Mouse (Mus musculus): Measurements from ENCODE around the gene Agbl4.

Agbl4 gene

DNA sequence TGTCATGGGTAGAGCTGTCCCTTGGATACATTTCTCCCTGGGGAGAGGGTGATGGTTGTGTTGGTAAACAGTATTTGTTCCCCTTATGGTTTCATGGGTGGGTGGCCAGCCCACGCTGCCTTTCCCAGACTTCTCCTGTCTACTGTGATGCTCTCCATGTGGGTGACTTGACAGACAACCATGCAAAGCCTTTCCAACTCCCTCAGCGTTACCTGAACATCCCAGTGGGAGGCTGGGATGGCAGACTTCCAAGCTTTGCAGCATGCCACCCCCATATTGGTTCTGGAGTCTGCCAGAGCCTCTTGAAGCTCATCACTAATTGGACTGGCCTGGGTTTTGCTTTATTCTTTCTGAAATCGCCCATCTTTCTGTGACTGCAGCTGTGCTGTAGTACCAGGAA is 1101.3 kb downstream of the Agbl4 start:
- no peak for DNase-seq (ENCODE audit: low spot score)

GRCm38 (mm10) chr4:111501441-111501840 is 1104.0 kb downstream of the Agbl4 start:
- DNase-seq (ENCODE audit: low spot score), result no peak

GRCm38 (mm10) chr4:111502965-111503727 is 1105.7 kb downstream of the Agbl4 start:
- no peak for DNase-seq (ENCODE audit: low spot score)

- no peak for DNase-seq (ENCODE audit: low spot score)
These were observed 1107.5 kb downstream of the Agbl4 start for GRCm38 (mm10) chr4:111504952-111505351.

GRCm38 (mm10) chr4:111510129-111510528 is 1112.7 kb downstream of the Agbl4 start:
- no peak for DNase-seq (ENCODE audit: low spot score)

DNA sequence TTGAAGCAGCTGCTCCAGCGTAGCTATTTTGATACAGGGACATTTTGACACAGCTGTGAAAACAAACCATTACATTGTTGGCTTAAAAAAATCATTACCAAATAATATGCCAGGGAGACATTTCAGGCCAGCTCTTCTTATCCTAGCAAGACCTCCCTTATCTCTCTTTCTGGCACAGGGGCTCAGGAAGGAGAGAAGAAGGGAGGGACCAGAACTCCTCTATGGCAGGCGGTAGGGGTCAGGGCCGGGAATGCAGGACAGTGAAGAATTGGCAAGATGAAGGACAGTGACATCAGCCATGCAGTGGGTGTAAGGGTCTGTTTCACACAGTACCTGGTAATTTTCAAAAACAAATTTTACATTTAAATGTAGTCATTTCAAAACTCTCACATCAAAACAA is 1116.5 kb downstream of the Agbl4 start:
- DNase-seq (ENCODE audit: low spot score), result no peak

GRCm38 (mm10) chr4:111516136-111516535 is 1118.7 kb downstream of the Agbl4 start:
- no peak for DNase-seq (ENCODE audit: low spot score)

GRCm38 (mm10) chr4:111517063-111517792 is 1119.8 kb downstream of the Agbl4 start:
- no peak for DNase-seq (ENCODE audit: low spot score)

GRCm38 (mm10) chr4:111518191-111518590 is 1120.7 kb downstream of the Agbl4 start:
- DNase-seq (ENCODE audit: low spot score), result no peak

DNA sequence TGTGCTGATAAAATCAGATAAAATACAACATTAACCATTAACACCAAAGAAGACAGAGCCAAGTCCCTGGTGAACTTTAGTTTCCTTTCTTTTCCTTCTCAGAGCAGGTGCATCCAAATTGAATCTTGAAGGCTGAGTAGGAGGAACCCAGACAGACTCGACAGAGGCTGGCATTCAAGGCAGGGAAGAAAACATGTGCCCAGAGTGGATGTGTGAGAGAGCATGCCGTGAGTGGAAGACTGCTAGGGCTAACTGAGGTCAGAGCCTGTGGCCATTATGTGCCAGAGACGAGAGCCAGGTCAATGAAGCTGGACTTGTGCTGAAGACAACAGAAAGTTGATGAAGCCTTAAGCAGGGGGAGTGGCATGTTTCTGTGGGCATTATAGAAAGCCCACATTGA is 1121.8 kb downstream of the Agbl4 start:
- DNase-seq (ENCODE audit: low spot score), result no peak

- no peak for DNase-seq (ENCODE audit: low spot score)
These were observed 1122.5 kb downstream of the Agbl4 start for GRCm38 (mm10) chr4:111520006-111520405.

DNA sequence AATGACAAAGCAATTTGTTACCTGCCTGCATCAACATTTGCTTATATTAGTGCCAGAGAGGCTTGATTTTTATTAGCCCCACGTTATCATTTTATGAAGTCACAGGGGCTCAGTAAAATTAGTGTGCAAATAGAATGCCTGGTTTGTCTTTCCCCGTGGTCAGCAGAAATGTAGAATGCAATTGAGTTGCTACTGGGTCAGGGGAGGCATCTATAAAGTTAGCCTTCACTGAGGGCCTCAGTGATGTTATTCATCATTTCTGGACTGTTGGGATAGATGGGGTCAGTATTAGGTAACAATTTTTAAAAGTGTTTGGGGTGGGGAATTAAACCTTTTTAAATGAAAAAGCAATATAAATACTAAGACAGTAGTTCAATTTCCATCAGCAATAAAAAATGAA is 1125.5 kb downstream of the Agbl4 start:
- no peak for DNase-seq (ENCODE audit: low spot score)

DNA sequence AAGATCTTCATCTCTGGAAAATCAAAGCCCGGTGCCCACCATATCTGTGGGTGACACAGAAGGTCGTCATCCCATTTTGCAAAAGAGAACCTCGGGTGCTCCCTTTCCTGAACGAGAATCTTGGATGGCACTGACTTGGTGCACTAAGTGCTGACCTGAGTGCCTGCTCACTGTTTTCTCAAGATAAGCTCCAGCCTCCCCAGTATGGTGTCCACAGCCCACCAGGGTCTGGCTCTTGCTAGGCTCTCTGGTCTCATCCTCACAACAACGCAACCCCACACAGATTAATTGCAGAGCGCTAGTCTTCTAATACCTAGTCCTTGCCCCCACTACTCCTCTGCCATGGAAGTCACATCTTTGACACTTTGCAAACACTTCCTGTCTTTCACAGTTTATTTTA is 1131.5 kb downstream of the Agbl4 start:
- no peak for DNase-seq (ENCODE audit: low spot score)

DNA sequence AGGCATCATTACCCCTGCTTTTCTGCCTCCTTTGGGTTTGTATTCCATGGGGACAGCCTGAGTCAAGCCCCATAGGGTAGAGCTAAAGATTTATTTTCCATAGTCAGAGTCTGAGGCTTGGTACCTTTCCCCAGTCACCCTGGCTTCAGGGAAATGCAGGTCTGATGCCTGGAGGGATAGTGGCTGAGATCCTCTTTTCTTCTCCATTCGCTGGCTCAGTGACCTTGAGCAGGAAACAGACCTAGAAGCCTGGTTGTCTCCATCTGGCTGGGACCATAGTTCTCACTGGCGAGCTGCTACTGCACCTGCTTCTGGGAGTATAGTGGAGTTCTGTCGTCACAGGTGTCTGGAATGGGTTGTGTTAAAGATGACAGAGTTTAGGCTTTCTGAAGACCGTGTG is 1132.5 kb downstream of the Agbl4 start:
- no peak for DNase-seq (ENCODE audit: low spot score)

- no peak for DNase-seq (ENCODE audit: low spot score)
These were observed 1133.1 kb downstream of the Agbl4 start for GRCm38 (mm10) chr4:111530537-111530936.

DNA sequence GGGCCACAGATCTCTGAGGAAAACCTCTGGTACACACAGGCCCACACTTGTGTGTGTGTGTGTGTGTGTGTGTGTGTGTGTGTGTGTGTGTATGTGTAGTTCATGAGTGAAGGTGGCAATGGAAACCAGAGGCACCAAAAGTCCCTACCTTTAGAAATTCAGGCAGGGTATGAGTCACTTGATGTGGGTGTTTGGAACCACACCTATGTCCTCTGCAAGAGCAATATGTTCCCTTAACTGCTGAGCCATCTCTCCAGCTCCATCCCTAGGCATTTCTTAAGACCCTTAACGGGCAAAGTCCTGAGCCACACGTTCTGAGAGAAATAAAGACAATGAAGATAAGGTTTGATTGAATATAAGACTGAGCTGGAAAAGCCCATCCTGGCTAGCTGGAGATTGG is 1147.2 kb downstream of the Agbl4 start:
- DNase-seq (ENCODE audit: low spot score), result no peak

GRCm38 (mm10) chr4:111546009-111546408 is 1148.5 kb downstream of the Agbl4 start:
- no peak for DNase-seq (ENCODE audit: low spot score)

GRCm38 (mm10) chr4:111555426-111555825 is 1158.0 kb downstream of the Agbl4 start:
- DNase-seq (ENCODE audit: low spot score), result no peak

DNA sequence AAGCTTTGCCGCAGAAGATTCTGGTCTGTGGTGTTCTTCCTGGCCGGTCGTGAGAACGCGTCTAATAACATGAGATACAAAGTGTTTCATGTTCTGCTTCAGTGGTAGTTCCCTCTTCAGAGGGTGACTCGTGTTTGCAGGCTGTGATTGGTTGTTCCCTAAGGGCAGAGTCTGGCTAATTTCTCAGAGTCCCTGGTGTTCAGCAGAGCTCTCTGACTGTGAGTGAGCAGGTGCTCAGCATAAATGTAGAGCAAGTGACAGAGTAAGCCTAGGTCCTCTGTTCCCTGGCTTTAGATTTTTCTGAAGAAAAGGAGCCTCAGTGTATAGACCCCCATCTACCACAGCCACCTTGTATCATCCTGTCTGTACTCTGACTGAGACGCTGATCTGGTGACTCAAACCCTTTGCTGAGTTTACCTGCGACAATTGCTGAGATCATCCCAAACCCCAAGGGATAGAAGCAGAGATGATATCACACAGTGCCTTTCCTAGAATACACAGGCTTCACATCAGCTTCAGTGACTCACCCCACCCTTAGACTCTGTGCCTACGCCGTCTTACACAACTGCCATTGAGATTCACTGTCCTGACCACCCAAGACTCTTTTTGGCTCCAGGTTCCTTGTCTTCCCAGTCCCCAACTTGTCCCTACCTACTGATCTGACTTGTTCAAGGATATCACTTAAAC is 1179.8 kb downstream of the Agbl4 start:
- DNase-seq (ENCODE audit: low spot score), result no peak

GRCm38 (mm10) chr4:111579115-111579862 is 1181.8 kb downstream of the Agbl4 start:
- DNase-seq (ENCODE audit: low spot score), result no peak

DNA sequence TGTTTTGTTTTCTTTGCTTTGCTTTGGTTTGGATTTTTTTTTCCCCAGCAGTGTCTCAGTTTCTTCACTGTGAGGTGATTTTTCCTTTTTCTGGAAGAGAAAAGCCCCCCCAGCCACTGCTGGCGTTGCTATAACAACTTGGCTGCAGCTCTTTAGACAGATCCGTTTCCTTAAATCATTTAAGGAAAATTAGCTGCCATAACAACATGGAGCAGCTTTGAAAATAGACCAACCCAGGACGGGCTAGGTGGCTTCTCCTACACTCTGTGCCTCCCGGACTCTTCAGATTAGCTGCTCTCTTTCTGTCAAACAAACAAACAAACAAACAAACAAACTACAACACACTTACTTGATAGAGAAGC is 1182.4 kb downstream of the Agbl4 start:
- DNase-seq (ENCODE audit: low spot score), result no peak

- DNase-seq (ENCODE audit: low spot score), result no peak
These were observed 1182.8 kb downstream of the Agbl4 start for GRCm38 (mm10) chr4:111580239-111580638.

All from spleen, adult 12 weeks (tissue).